Mouse (Mus musculus): ENCODE measurements around the gene Cacna2d4.

The Cacna2d4 gene

GRCm38 (mm10) chr6:119310176-119310575, 73.8 kb downstream of the Cacna2d4 start:
- DNase-seq (ENCODE audit: low spot score): no peak

- no peak for DNase-seq (ENCODE audit: low spot score)
Observed at GRCm38 (mm10) chr6:119312381-119312780, 76.1 kb downstream of the Cacna2d4 start.

DNA sequence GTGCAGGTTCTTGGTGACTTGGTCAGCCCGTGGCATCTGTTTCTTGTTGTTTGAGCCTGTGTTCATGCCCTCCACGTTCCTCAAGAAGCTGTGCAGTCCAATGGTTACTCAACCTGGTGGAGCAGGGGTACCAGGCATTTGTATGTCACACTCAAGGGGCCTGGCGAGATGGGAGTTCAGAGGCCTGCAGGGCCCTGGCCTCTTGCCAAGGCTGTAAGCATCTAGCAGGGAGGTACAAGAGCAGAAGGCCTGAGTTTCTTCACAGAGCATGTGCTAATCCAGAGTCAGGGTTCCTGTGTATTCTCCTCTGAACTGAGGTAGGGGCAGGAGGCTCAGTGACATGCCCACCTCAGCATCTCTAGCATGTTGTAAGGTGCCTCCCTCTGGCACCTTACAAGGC, 76.8 kb downstream of the Cacna2d4 start:
- no peak for DNase-seq (ENCODE audit: low spot score)

GRCm38 (mm10) chr6:119313588-119314375, 77.5 kb downstream of the Cacna2d4 start:
- no peak for DNase-seq (ENCODE audit: low spot score)

DNA sequence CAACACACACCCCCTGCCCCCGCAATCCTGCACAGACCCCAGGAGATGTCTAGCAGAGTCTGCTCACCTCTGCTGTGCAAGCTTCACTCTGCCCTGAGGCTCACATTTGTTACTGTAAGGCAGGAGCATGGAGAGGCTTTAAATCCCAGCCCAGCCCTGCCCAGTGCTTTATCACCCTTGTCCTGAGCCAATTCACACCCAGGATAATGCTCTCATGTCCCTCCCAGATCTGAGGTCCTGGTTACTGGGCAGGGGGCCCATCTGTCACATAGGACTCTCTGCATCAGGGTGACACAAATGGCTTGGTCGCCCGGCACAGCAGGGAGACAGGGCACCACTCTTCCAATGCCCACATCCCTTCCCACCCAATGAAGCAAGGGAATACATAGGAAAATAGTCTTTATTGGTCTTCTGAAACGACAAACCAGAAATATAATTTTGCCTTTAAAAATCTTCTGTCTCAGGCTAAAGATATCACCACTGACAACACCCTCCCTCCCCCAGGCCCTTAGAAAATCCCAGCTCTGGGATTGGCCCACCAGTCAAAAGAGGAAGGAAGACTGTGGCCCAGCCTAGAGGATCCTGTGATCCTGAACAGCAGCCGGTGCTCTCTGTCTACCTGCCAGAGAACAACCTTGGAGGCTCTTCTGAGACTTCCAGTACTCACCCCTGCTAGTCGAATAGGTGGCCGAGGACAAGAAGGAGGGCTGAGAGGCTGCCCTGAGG, 78.6 kb downstream of the Cacna2d4 start:
- no peak for DNase-seq (ENCODE audit: low spot score)

GRCm38 (mm10) chr6:119318732-119319131, 82.4 kb downstream of the Cacna2d4 start:
- no peak for DNase-seq (ENCODE audit: low spot score)

DNA sequence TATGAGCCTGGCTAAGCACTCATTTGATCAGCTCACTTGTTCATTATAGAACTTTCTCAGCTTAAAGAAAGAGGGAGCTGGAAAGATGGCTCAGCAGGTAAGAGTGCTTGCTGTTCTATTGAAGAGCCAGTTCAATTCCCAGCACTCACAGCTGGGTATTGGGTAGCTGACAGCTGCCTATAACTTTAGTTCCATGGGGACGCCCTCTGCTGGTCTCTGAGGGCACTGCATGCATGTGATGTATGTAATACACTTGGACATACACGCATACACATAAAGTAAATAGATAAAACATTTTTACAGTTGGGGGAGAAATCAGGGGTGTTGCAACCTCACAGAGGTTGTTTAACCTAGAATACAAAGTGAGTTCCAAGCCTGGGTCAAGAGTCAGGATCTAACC, 83.0 kb downstream of the Cacna2d4 start:
- DNase-seq (ENCODE audit: low spot score): no peak

- DNase-seq (ENCODE audit: low spot score): peak; percentile 50
Observed at GRCm38 (mm10) chr6:119320481-119320880, 84.2 kb downstream of the Cacna2d4 start.

DNA sequence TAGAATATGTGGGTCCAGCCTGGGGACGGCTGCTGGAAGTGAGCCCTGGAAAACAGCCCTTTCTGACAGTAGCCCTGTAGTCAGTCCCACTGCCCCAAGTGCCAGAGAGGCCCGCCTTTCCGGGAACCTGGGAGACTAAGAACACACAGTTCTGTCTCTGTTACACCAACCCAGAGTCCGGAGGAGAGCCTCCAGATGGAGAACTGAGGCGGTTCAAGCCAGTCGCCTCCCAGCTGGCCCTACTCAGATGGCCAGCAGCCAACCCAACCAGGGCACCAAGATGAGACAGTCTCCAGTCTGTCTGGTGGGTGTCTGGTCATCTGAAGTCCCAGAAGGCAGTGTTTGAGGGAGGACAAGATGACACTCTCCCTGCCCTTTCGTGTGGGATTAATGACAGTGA, 85.4 kb downstream of the Cacna2d4 start:
- no peak for DNase-seq (ENCODE audit: low spot score)

DNA sequence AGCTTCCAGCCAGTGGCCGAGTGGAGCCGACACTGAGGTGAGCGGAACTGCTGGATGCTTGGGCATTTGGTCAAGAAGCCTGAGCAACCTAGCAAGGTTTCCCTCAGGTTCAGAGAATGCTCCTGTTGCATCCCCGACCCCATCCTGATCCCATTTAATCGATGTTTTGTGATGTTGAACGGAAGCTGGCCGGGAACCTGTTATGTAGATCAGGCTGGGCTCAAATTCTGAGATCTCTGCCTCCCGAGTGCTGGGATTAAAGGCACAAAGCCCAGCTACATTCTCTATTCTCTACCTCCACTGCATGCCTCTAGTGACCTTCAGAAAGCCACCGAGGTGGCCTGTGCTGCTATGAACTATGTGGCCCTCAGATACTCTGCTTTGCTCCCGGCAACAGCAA, 88.5 kb downstream of the Cacna2d4 start:
- no peak for DNase-seq (ENCODE audit: low spot score)

- no peak for DNase-seq (ENCODE audit: low spot score)
Observed at GRCm38 (mm10) chr6:119325978-119326377, 89.7 kb downstream of the Cacna2d4 start.

DNA sequence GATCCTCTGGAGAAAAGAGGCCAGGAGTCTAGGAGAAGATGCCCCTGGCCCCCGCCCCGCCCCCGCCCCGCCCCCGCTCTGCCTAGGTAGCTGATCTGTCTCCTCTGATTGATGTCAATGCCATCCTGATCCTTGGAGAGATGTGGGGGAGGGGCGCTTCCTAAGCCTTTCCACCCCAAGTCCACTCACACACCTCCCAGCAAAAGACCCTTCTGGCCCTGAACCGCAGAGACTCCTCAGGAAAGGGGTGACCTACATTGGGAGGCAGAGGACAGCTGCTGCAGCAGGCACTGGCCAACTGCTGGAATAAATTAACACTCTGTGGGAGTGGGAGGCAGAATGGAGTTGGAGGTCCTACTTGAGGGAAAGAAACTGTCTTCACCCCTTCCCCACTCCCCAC, 90.2 kb downstream of the Cacna2d4 start:
- no peak for DNase-seq (ENCODE audit: low spot score)

DNA sequence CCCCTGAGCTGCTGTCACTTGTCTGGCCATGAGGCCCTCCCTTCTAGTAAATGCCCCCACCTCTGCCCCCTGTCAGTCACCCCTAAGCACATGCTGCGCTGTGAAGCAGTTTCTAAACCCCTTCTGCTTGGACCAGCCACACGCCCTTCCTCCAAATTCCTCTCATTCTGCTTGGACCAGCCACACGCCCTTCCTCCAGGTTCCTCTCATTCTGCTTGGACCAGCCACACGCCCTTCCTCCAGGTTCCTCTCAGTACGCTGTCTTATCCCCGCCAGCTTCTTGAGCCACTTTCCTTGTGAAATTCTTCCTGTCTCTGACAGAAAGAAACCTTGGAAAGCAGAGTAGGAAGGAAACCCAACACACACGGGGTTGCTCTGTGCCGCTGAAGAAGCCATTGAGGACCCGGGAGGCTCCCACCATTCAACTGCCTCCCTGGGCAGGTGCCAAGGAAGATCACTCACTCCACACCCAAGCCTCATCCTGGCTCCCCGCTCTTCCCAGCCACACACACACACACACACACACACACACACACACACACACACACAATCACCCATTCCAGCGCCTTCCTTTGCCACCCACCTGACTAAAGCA, 92.3 kb downstream of the Cacna2d4 start:
- DNase-seq (ENCODE audit: low spot score): no peak

- peak; percentile 24 for DNase-seq (ENCODE audit: low spot score)
Observed at GRCm38 (mm10) chr6:119329215-119329714, 92.9 kb downstream of the Cacna2d4 start.

GRCm38 (mm10) chr6:119329936-119330335, 93.6 kb downstream of the Cacna2d4 start:
- DNase-seq (ENCODE audit: low spot score): no peak

DNA sequence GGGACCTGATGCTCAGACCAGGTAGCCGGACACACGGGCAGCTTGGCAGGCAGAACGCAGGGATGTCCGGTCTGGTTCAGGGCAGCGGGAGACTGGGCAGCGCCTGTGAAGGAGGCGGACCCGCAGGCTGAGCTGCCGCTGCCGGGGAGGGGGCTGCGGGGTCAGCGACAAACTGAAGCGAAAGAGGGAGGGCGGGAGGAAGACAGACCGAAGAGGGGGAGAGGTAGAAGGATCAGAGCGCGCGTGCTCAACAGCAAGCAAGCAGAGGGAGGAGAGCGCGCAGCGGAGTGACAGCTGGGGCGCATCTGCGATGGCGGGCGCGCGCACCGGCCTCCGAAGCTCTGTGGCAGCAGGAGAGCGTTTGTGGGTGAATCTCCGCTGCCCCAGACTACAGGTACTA, 94.2 kb downstream of the Cacna2d4 start, which contains the start of gene Lrtm2:
Gene Lrtm2, minus strand, starts transcription at position 261 of the 400 bp plus-strand sequence.
- no peak for DNase-seq (ENCODE audit: low spot score)

GRCm38 (mm10) chr6:119332111-119332510, 95.8 kb downstream of the Cacna2d4 start:
- no peak for DNase-seq (ENCODE audit: low spot score)

DNA sequence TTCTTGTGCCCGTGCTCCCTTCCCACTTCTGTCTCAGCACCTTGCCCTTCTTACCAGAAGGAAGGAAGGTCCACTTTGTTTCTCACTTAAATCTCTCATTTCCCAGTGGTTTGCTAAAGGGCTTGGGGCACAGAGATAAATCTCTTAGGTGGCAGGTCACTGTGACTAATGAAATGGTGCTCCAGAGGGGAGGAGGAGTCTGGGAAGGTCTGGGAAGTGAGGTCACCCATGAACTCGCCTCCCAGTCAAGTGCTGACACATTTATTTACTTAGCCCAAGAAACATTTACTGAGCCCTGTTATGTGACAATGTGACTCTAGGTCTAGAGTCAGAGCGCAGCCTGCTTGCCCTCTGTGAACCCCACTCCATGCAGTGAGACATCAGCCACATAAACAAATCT, 96.9 kb downstream of the Cacna2d4 start:
- peak; percentile 50 for DNase-seq (ENCODE audit: low spot score)

GRCm38 (mm10) chr6:119333831-119334230, 97.5 kb downstream of the Cacna2d4 start:
- peak; percentile 53 for DNase-seq (ENCODE audit: low spot score)

GRCm38 (mm10) chr6:119336124-119336523, 99.8 kb downstream of the Cacna2d4 start:
- no peak for DNase-seq (ENCODE audit: low spot score)

DNA sequence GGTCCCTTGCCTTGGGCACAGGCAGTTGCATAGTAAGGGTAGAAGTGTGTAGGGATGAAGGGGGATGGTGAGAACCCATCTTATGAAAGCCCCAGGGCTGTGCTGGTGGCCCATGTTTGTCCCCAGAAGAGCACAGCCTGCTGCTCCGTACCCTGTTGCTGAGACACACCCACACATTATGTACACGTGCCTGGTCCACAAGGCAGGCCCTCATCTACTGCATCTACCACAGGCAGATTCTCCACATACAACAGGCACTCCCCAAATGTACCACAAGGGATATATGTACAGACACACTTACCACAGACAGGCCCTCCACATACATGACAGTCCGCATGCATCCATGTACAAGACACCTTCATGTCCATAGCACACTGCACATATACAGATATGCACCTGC, 101.0 kb downstream of the Cacna2d4 start:
- no peak for DNase-seq (ENCODE audit: low spot score)

DNA sequence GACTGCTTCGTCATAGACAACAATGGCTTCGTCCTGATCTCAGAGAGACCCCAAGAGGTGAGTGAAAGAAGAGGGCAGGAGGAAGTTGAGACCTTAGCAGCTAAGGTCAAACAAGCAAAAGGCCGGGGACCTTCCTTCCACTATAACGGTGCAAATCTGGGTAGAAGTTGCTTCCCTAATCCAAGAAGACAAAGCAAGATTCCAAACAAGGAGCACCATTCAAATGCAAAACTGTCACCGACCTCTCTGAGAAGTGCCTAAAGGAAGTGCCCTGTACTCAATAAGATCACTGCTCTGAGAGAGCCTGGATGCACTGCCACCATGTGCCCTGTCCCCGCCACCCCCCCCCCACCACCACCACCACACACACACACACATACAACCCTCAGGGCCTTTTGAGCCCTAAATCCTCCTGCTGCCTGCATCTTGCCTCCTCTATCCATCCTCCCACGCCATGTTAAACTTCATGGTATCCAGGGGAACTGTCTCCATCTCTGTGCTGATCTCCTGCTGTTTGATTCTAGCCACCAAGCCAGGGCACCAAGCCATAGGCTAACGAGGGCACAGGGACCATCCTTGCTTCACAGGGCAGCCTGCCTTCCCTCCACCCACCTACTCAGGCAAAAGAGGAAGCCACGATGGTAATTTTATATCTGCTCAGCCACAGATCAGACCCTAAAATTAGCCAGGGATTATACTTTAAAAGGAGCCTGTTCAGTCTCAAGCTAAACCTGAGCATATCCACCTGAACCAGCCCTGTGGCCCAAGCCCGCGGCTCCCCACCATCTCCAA, 102.0 kb downstream of the Cacna2d4 start:
- no peak for DNase-seq (ENCODE audit: low spot score)

Measured in urinary bladder, postnatal 14 days (tissue).